Mouse (Mus musculus) thymus, adult 2 months (tissue): ENCODE data around the gene Agbl4. TPM values are rescaled to one million over a fixed set of nuclear protein-coding genes. Genes with fewer than 3 reads are reported as not detected.

Experiments
- DNase-seq: peaks from one replicate; pipeline ENCODE4 v3.0.0; 2021
- H3K27ac ChIP-seq: fragments of 200-500 bp; 2 replicates; pipeline ENCODE4 v1.5.1; 2012; ENCODE audit warnings: low read length, control low read depth; ENCODE audit not compliant: control insufficient read depth, insufficient read depth
- H3K27me3 ChIP-seq: fragments of 200-500 bp; 2 replicates; pipeline ENCODE4 v1.6.1; 2012; ENCODE audit warnings: mild to moderate bottlenecking, low read length, moderate library complexity, mixed read lengths; ENCODE audit not compliant: control insufficient read depth, insufficient read depth
- H3K36me3 ChIP-seq: fragments of 200-500 bp; 2 replicates; pipeline ENCODE4 v1.6.1; 2012; ENCODE audit warnings: mild to moderate bottlenecking, low read length, moderate library complexity; ENCODE audit not compliant: control insufficient read depth, insufficient read depth
- H3K4me1 ChIP-seq: fragments of 200-500 bp; replicated peaks from 2 replicates; pipeline ENCODE4 v1.6.1; 2012; ENCODE audit warnings: low read length; ENCODE audit not compliant: control insufficient read depth, insufficient read depth
- H3K4me3 ChIP-seq: fragments of 200-500 bp; 2 replicates; pipeline ENCODE4 v1.5.1; 2012; ENCODE audit warnings: mild to moderate bottlenecking, low read length, control low read depth, moderate library complexity; ENCODE audit not compliant: control insufficient read depth, insufficient read depth
- CTCF ChIP-seq: fragments of 200-500 bp; IDR thresholded peaks from 2 replicates; pipeline ENCODE4 v1.5.1; 2012; ENCODE audit warnings: mild to moderate bottlenecking, control low read depth, low read length, moderate library complexity, borderline replicate concordance; ENCODE audit not compliant: control insufficient read depth, poor library complexity, insufficient read depth; ENCODE audit errors: extremely low read depth
- POLR2A ChIP-seq: fragments of 200-500 bp; IDR thresholded peaks from 2 replicates; pipeline ENCODE4 v1.6.1; 2012; ENCODE audit warnings: mild to moderate bottlenecking, low read length, control low read depth, moderate library complexity; ENCODE audit not compliant: control insufficient read depth, poor library complexity, insufficient read depth; ENCODE audit errors: extremely low read depth
- WGBS: fragments of 180-500 bp; shearing (Covaris S2); methylation state at CpG from one replicate; pipeline ENCODE4 v1.1.7; 2018; 5-methylcytosine and 5-hydroxymethylcytosine counted together
- polyA plus RNA-seq: library from polyadenylated mRNA; depleted of rRNA; stranded (reverse); fragments of >200 nt; gene quantifications from 2 replicates; pipeline ENCODE4 v1.2.3, GENCODE M21; 2012; rRNA removed

The Agbl4 gene
- 0.07 TPM in 1 of 2 replicates, not detected in the other for polyA plus RNA-seq

- Histone ChIP-seq H3K4me1 (peaks cover 3% of the 10 kb centered on the region; the same call in 1 of the 2 replicates), H3K27me3 (no peaks in the 10 kb centered on the region), H3K27ac (no peak within 1 kb of the TSS), H3K36me3 (no peaks in the 10 kb centered on the region), H3K4me3 (no peak within 1 kb of the TSS)
- 5% methylated on average over 27 of the region's 27 CpGs for WGBS
- peak; percentile 14 for DNase-seq
- no peak for TF ChIP-seq CTCF
- TF ChIP-seq POLR2A = no peak
Observed at GRCm38 (mm10) chr4:110397618-110398045, at the start of gene Agbl4. Gene Agbl4, plus strand, starts transcription at chr4:110397661.

DNA sequence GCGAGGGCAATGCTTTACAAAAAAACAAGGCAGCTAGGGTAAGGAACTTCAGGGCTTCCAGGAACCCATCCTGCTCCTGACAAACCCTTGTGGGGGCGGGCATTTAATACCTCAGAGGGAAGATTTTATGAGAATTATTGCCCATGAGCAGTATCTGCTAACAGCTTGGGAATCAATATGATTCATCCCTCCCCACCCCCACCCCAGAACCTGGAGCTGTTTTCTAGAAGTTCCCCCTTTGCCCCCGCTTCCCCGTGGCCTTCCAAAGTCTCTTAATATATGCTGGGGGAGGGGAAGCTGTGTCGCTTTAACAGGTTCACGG, 46.6 kb upstream of the Agbl4 start:
- H3K36me3 ChIP-seq = no peaks in the 10 kb centered on the region
- WGBS = 18% methylated on average over 6 of the region's 6 CpGs

DNA sequence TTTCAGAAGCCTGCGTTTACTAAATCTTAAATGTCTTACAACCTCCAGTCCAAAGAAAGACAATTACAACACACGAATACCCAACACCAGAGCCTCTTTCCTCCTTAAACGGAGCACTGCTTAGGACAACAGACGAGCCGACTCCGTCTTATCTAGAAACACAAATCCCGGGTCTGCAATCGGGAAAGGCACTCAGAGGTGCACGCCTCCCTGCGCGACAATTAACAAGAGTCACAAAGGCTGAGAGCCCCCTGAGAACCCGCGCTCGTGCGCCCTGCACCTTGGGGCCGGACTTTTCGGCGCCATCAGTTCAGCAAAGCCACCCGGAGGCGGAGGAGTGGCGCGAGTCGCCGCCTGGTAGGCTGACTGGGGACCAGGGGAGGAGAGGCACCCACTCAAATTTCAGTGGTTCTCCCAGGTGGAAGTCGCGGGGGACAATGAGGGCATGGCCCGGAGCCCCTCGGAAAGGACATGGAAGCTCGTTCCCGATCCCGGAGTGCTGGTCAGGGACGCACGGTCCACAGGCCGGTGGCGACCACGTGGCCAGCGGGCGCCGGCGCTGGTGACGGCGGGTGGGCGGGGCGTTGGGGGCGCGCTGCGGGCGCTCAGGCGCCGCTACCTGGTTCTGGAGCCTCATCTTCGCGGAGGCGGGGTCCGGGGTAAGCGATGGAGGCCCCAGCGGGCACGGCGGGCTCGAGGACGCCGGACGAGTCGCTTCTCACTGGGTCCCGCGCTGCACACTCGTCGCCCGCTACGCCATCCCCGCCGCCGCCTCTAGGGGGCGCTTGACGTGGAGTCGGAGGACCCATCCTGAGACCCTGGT, 46.1 kb upstream of the Agbl4 start, which contains the start of gene Elavl4:
Gene Elavl4, minus strand, starts transcription at position 732 of the 823 bp plus-strand sequence.
- no peaks in the 10 kb centered on the region for H3K4me1 ChIP-seq
- peaks cover 6% of the 10 kb centered on the region; the same call in 1 of the 2 replicates for H3K27me3 ChIP-seq
- H3K4me3 ChIP-seq = no peak within 1 kb of the TSS
- H3K36me3 ChIP-seq = no peaks in the 10 kb centered on the region
- no peak for TF ChIP-seq POLR2A
- 0 out of 2 replicates have a peak, but pooled peaks have one; percentile 39 for TF ChIP-seq CTCF
- no peak within 1 kb of the TSS for H3K27ac ChIP-seq
- DNase-seq = peak; percentile 2
- WGBS = 3% methylated on average over 75 of the region's 75 CpGs

More for the DNA sequence above, 46.6 kb upstream of the Agbl4 start:
- Histone ChIP-seq H3K4me1 (no peaks in the 10 kb centered on the region), H3K4me3 (no peak overlapping the region), H3K27ac (no peak overlapping the region), H3K27me3 (peaks cover 6% of the 10 kb centered on the region; the same call in 1 of the 2 replicates)
- DNase-seq = no peak
- TF ChIP-seq CTCF (no peak), POLR2A (no peak)

DNA sequence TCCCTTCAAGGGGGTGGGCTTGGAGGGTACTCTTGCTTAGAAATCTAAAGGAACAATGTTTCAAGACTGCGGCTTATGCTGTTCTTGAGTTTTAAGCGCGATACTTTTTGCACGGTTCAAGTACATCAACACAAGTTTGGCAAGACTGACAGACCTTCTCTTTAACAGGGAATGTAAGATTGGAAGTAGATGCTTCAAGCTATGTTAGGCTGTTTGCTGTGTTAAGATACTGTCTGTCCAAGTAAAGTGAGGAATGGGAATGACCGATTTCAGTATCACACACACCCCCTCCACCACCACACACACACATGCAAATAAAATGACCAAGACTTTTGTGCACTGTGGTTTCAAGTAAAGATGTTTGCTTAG, 45.5 kb upstream of the Agbl4 start:
- DNase-seq = no peak
- H3K4me3 ChIP-seq = no peak overlapping the region
- TF ChIP-seq POLR2A = no peak
- TF ChIP-seq CTCF = no peak
- H3K27ac ChIP-seq = no peak overlapping the region
- H3K27me3 ChIP-seq = peaks cover 6% of the 10 kb centered on the region; the same call in 1 of the 2 replicates
- no peaks in the 10 kb centered on the region for H3K4me1 ChIP-seq
- 14% methylated on average over 5 of the region's 5 CpGs for WGBS
- H3K36me3 ChIP-seq = no peaks in the 10 kb centered on the region

GRCm38 (mm10) chr4:110360568-110360967, 36.9 kb upstream of the Agbl4 start:
- no peak for DNase-seq
- no peak for TF ChIP-seq CTCF
- TF ChIP-seq POLR2A = no peak
- no peak overlapping the region for H3K27ac ChIP-seq
- H3K4me1 ChIP-seq = no peaks in the 10 kb centered on the region
- WGBS = 78% methylated on average over 2 of the region's 2 CpGs
- no peaks in the 10 kb centered on the region for H3K36me3 ChIP-seq
- no peak overlapping the region for H3K4me3 ChIP-seq
- no peaks in the 10 kb centered on the region for H3K27me3 ChIP-seq

DNA sequence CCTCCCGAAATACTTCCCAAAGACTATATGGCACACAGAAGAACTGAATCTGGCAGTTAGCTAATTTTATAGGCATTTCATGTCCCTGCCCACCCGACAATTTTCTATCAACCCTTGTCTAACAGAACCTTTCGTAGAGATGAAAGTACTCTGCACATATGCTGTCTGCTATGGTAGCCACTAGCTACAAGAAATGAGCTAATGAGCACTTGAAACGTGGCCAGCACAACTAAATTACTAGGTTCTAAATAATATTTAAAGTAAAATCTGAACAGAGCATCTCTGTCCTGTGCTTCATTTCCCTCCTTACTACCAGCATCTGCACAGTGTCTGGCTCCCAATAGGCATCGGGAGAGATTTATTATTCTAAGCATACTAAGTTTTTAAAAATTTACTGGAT, 1.2 kb upstream of the Agbl4 start:
- TF ChIP-seq CTCF (no peak), POLR2A (no peak)
- Histone ChIP-seq H3K4me3 (no peak overlapping the region), H3K27ac (no peak overlapping the region), H3K27me3 (no peaks in the 10 kb centered on the region), H3K36me3 (no peaks in the 10 kb centered on the region), H3K4me1 (peaks cover 3% of the 10 kb centered on the region; the same call in 1 of the 2 replicates)
- DNase-seq = no peak
- WGBS = 91% methylated on average over 5 of the region's 5 CpGs
